Mouse (Mus musculus) heart, adult 2 months (tissue): ENCODE measurements around the gene Sod1. TPM values are rescaled to one million over a fixed set of nuclear protein-coding genes. Genes with fewer than 3 reads are reported as not detected.

Experiments
- DNase-seq, 2 experiments: peaks; one replicate each; pipeline ENCODE4 v3.0.0; 2021
- H3K27ac ChIP-seq: fragments of 200-600 bp; 2 replicates; pipeline ENCODE4 v1.8.1; 2022
- H3K27me3 ChIP-seq: fragments of 200-500 bp; 2 replicates; pipeline ENCODE4 v1.6.1; 2012; ENCODE audit warnings: mild to moderate bottlenecking, low read length, inconsistent platforms, mixed read lengths; ENCODE audit not compliant: control insufficient read depth, insufficient read depth
- H3K36me3 ChIP-seq: fragments of 200-500 bp; 2 replicates; pipeline ENCODE4 v1.6.1; 2012; ENCODE audit warnings: low read length, inconsistent platforms; ENCODE audit not compliant: control insufficient read depth, insufficient read depth
- H3K4me1 ChIP-seq: fragments of 200-500 bp; 2 replicates; pipeline ENCODE4 v1.6.1; 2011; ENCODE audit warnings: low read length; ENCODE audit not compliant: control insufficient read depth, insufficient read depth
- H3K4me3 ChIP-seq: fragments of 200-600 bp; 2 replicates; pipeline ENCODE4 v1.8.1; 2022
- H3K79me2 ChIP-seq: fragments of 200-500 bp; replicated peaks from 2 replicates; pipeline ENCODE4 v1.6.1; 2012; ENCODE audit warnings: mild to moderate bottlenecking, inconsistent platforms, low read length, moderate library complexity, mixed read lengths; ENCODE audit not compliant: control insufficient read depth, insufficient read depth
- H3K9ac ChIP-seq: fragments of 200-500 bp; 2 replicates; pipeline ENCODE4 v1.6.1; 2012; ENCODE audit warnings: low read depth, mild to moderate bottlenecking, control low read depth, inconsistent platforms, low read length, mixed read lengths
- CTCF ChIP-seq: fragments of 200-600 bp; IDR thresholded peaks from 2 replicates; pipeline ENCODE4 v1.8.1; 2022; ENCODE audit warnings: antibody characterized with exemption, mild to moderate bottlenecking, moderate library complexity
- EP300 ChIP-seq: fragments of 200-500 bp; IDR thresholded peaks from 2 replicates; pipeline ENCODE4 v1.6.1; 2011; ENCODE audit warnings: low read depth, low read length, control low read depth; ENCODE audit not compliant: insufficient read depth
- POLR2A ChIP-seq: fragments of 200-500 bp; IDR thresholded peaks from 2 replicates; pipeline ENCODE4 v1.6.1; 2011; ENCODE audit warnings: mild to moderate bottlenecking, low read depth, low read length, control low read depth; ENCODE audit not compliant: insufficient read depth
- WGBS: fragments of 180-500 bp; shearing (Covaris S2); methylation state at CpG from one replicate; pipeline ENCODE4 v1.1.7; 2018; 5-methylcytosine and 5-hydroxymethylcytosine counted together
- intact Hi-C: fragments of 180-260 bp; cut with DNase I; formaldehyde crosslinking; loops from one replicate; pipeline ENCODE4 v1.15.1; 2025
- long read RNA-seq: library from polyadenylated mRNA; stranded (forward); transcript quantifications from one replicate; pipeline ENCODE4 v2.0.0, GENCODE M21; 2021
- polyA plus RNA-seq: library from polyadenylated mRNA; depleted of rRNA; stranded (reverse); fragments of >200 nt; gene quantifications from 2 replicates; pipeline ENCODE4 v1.2.3, GENCODE M21; 2012; rRNA removed
- total RNA-seq, 2 experiments: library from RNA; stranded (reverse); gene quantifications; 2 replicates each; pipeline ENCODE4 v1.2.3; 2021

Sod1 gene
- total RNA-seq (100 to 1,000 TPM; 499 to 572 TPM), polyA plus RNA-seq (422 and 565 TPM in 2 replicates)
- long read RNA-seq, transcript Sod1-201 (5 exons, 641 nt): major isoform, 18 of 35 reads
- long read RNA-seq, partial matches to known transcripts: 16 of 35 reads
- long read RNA-seq, other reads (novel, unspliced or antisense): 1 of 35 reads

DNA sequence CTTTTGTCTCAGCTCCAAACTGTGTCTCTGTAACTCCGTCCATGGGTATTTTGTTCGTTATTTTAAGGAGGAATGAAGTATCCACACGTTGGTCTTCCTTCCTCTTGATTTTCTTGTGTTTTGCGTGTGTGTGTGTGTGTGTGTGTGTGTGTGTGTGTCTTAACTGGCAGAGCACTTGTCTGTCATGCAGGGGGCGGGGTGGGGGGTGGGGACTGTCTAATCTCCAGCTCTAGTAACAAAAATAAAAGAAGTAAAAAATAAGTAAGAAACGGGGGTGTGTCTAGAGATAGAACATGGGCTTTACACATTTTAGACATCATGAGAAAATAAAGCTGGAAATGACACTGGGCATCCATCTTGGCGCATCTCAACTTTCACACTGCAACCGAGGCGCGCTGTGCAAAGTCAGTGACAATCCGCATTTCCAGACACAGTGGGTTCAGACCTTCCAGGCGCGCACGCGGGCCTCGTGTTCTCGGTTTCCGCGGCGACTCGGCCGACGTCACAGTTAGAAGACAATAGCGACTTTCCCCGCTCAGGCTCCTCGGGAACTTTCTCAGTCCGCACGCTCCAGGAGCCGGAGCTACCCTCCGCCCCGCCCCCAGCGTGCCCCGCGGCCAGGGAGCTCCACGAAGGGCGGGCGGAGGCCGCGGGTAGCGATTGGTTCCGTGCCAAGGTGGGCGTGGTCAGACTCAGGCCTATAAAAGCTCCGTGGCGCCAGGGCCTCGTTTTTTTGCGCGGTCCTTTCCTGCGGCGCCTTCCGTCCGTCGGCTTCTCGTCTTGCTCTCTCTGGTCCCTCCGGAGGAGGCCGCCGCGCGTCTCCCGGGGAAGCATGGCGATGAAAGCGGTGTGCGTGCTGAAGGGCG is at the start of gene Sod1:
TSS of gene Sod1 (plus strand) at position 729 of the 866 bp plus-strand sequence.
- H3K36me3 ChIP-seq: peaks cover 15% of the 10 kb centered on the region
- peaks cover 8% of the 10 kb centered on the region for H3K4me1 ChIP-seq
- peak within 1 kb of the TSS; percentile 85 for H3K9ac ChIP-seq
- H3K79me2 ChIP-seq: peaks cover 3% of the 10 kb centered on the region
- peak; percentile 96 to 99 for DNase-seq
- peak within 1 kb of the TSS; percentile 78 for H3K4me3 ChIP-seq
- TF ChIP-seq CTCF (no peak), POLR2A (peak; percentile 98), EP300 (peak; percentile 87)
- H3K27ac ChIP-seq: peak within 1 kb of the TSS; percentile 91
- intact Hi-C loops: loop anchor here (2.0 kb wide), 2 partner anchors 23 to 65 kb away; partner anchors contain the start of gene Scaf4
- no peaks in the 10 kb centered on the region for H3K27me3 ChIP-seq
- 3% methylated on average over 63 of the region's 63 CpGs for WGBS

DNA sequence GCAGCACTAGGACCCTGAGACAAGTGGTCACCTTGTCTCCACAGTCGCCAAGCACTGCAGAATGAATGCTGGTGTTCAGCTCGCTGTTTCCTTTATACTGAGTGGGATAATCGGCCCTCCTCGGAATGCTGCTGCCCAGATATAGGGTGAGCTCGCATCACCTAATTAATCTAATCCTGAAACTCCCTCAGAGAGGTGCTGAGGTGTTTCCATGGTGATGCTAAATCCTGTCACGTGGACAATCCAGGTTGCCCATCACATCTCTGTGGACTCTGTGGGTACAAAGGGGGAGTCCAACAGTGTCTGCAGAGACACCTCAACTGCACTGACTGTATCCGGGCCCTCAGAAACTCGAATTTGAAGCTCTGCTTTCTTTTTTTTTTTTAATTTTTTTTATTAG is 49.1 kb upstream of the Sod1 start:
- WGBS: 80% methylated on average over 8 of the region's 8 CpGs
- Histone ChIP-seq H3K27ac (no peak overlapping the region), H3K36me3 (no peaks in the 10 kb centered on the region), H3K9ac (no peak overlapping the region), H3K4me1 (no peaks in the 10 kb centered on the region), H3K27me3 (no peaks in the 10 kb centered on the region), H3K4me3 (no peak overlapping the region), H3K79me2 (no peaks in the 10 kb centered on the region)
- DNase-seq: no peak
- intact Hi-C loops: no loop called here
- no peak for TF ChIP-seq CTCF
- no peak for TF ChIP-seq EP300
- TF ChIP-seq POLR2A: no peak

DNA sequence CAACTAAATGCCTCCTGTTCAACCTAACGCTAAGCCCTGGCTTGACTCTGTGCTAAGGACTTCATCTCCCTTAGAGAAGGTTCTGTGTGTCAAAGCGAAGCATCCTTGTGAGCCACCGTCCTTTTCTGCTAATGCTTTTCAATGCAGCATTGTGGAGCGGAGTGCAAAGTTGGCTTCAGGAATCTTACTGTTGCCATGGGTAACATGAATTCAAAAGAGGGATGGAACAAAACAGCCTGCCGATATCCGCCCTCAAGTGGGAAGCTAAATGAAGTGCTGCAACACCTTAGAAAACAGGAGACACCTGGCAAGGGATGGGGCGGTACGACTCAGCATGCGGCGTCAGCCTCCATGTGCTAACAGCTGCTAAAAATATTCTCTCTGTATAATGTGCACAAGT is 44.1 kb upstream of the Sod1 start:
- TF ChIP-seq EP300: no peak
- no peak for TF ChIP-seq POLR2A
- TF ChIP-seq CTCF: no peak
- no peaks in the 10 kb centered on the region for H3K4me1 ChIP-seq
- intact Hi-C loops: no loop called here
- H3K79me2 ChIP-seq: no peaks in the 10 kb centered on the region
- no peaks in the 10 kb centered on the region for H3K36me3 ChIP-seq
- H3K27me3 ChIP-seq: no peaks in the 10 kb centered on the region
- DNase-seq: no peak
- H3K4me3 ChIP-seq: no peak overlapping the region
- no peak overlapping the region for H3K9ac ChIP-seq
- no peak overlapping the region for H3K27ac ChIP-seq
- WGBS: 38% methylated on average over 10 of the region's 10 CpGs

DNA sequence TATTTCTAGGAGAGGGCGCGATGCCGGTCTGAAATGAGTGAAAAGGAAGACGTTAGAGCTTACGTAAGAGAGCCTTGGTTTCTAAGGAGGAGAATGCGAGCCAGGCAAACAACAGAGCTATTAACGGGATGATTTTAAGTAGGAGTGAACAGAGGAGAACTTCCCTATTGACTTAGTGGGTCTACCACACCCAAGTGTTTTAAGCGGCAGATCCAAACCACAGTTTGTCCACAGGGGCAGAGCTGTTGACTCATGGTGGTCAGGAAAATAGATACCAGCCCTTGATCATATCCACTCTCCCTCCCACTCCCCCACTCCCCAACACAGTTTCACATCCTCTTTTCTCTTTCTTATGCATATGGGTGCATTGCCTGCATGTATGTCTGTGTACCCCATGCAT is 43.1 kb upstream of the Sod1 start:
- no peaks in the 10 kb centered on the region for H3K36me3 ChIP-seq
- H3K4me1 ChIP-seq: no peaks in the 10 kb centered on the region
- no peak overlapping the region for H3K9ac ChIP-seq
- intact Hi-C loops: no loop called here
- H3K79me2 ChIP-seq: no peaks in the 10 kb centered on the region
- TF ChIP-seq CTCF (no peak), EP300 (no peak), POLR2A (no peak)
- H3K27ac ChIP-seq: no peak overlapping the region
- no peaks in the 10 kb centered on the region for H3K27me3 ChIP-seq
- 64% methylated on average over 8 of the region's 8 CpGs for WGBS
- DNase-seq: peak in 1 of 2 experiments; percentile 38
- H3K4me3 ChIP-seq: no peak overlapping the region

DNA sequence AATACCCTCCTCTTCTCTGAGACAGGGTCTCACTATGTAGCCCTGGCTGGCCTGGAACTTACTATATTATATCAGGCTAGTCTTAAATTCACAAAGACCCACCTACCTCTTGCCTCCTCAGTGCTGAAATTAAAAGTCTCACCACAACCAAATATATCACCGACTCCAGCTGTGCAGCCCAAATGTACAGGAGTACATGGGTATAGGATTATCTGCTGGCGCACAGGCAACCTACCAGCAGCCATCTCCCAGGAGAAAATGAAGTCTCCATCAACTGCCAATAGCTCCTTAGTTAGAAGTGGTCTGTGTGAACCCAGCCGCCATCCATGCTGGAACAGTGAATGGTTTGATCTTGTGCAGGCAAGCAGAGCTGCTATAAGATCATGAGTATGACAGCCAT is 42.1 kb upstream of the Sod1 start:
- H3K36me3 ChIP-seq: no peaks in the 10 kb centered on the region
- intact Hi-C loops: no loop called here
- no peak for DNase-seq

DNA sequence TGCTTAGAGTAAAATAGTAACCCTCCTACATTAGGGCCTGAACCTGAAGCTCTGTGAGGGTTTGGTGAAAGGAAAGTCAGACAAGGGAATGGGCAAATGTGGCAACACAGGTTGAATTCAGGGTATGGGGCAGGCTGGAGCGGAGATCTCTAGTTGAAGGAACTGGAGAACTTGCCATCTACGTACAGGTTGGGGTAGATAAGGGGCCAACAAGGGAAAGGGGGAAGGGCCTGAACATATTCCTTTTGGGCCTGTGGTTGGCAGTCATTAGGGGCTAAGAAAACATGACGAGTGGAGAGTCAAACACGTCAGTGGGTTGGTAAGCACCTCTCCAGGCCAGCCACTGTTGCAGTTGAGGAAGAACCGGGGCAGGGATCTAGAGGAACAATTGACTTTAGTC is 40.7 kb upstream of the Sod1 start:
- Histone ChIP-seq H3K36me3 (no peaks in the 10 kb centered on the region), H3K4me1 (no peaks in the 10 kb centered on the region), H3K4me3 (no peak overlapping the region), H3K9ac (no peak overlapping the region), H3K27ac (no peak overlapping the region), H3K27me3 (no peaks in the 10 kb centered on the region), H3K79me2 (no peaks in the 10 kb centered on the region)
- 95% methylated on average over 5 of the region's 5 CpGs for WGBS
- no peak for TF ChIP-seq EP300
- TF ChIP-seq CTCF: no peak
- TF ChIP-seq POLR2A: no peak
- DNase-seq: no peak
- intact Hi-C loops: no loop called here

More for the DNA sequence above, 42.1 kb upstream of the Sod1 start:
- TF ChIP-seq CTCF: no peak
- no peak overlapping the region for H3K27ac ChIP-seq
- no peak overlapping the region for H3K9ac ChIP-seq
- WGBS: 90% methylated on average over 3 of the region's 3 CpGs
- H3K79me2 ChIP-seq: no peaks in the 10 kb centered on the region
- H3K4me1 ChIP-seq: no peaks in the 10 kb centered on the region
- no peak overlapping the region for H3K4me3 ChIP-seq
- no peaks in the 10 kb centered on the region for H3K27me3 ChIP-seq
